Mouse (Mus musculus): ENCODE measurements around the gene Krt25.

DNA sequence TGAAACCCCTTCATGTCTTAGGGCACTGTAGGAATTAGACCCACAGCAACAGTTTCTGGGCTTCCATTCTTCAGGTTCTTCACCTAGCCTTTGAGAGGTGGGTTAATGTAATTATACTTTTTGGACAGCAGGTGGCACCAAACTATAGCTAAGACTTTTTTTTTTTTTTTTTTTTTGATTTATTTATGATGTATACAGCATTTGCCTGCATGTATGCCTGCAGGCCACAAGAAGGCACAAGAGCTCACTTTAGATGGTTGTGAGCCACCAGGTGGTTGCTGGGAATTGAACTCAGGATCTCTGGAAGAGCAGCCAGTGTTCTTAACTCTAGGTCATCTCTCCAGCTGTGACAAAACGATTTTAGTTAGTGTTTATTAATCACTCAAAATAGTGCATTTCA is 11.9 kb downstream of the Krt25 start:
- TF ChIP-seq POLR2A (IDR thresholded peaks at IDR 0.05; ENCODE audit: control insufficient read depth, extremely low read depth, insufficient read depth, low read length, poor library complexity) (no peak), CTCF (IDR thresholded peaks at IDR 0.05; ENCODE audit: borderline replicate concordance, control insufficient read depth, extremely low read depth, insufficient read depth, low read length, poor library complexity) (no peak)

Data from thymus, adult 2 months (tissue).